Mouse (Mus musculus) stomach, embryonic 14.5 days (tissue): ENCODE data around the gene Imp4. TPM values are rescaled to one million over a fixed set of nuclear protein-coding genes. Genes with fewer than 3 reads are reported as not detected.

Experiments used
- ATAC-seq: fragments of 200-750 bp; cut with Nextera tagmentation; 2 replicates; pipeline ENCODE4 v1.8.0; 2017; ENCODE audit warnings: low read depth, moderate TSS enrichment; ENCODE audit not compliant: insufficient number of reproducible peaks, insufficient read depth, low FRiP score
- H3K27ac ChIP-seq: fragments of 300-500 bp; sonication (generic); 2 replicates; pipeline ENCODE4 v1.5.1; 2014; ENCODE audit warnings: mild to moderate bottlenecking, low read length, moderate library complexity, mixed read lengths
- H3K27me3 ChIP-seq: fragments of 300-500 bp; sonication (generic); 2 replicates; pipeline ENCODE4 v1.6.1; 2014; ENCODE audit warnings: low read length, control low read depth, mixed read lengths; ENCODE audit not compliant: control insufficient read depth, insufficient read depth
- H3K36me3 ChIP-seq: fragments of 300-500 bp; sonication (generic); 2 replicates; pipeline ENCODE4 v1.6.1; 2014; ENCODE audit warnings: mild to moderate bottlenecking, control low read depth, low read length, moderate library complexity, mixed read lengths; ENCODE audit not compliant: control insufficient read depth, insufficient read depth
- H3K4me1 ChIP-seq: fragments of 300-500 bp; sonication (generic); 2 replicates; pipeline ENCODE4 v1.6.1; 2014; ENCODE audit warnings: low read length, control low read depth, mixed read lengths; ENCODE audit not compliant: control insufficient read depth, insufficient read depth
- H3K4me2 ChIP-seq: fragments of 300-500 bp; sonication (generic); replicated peaks from 2 replicates; pipeline ENCODE4 v1.6.1; 2014; ENCODE audit warnings: low read depth, low read length, control low read depth
- H3K4me3 ChIP-seq: fragments of 300-500 bp; sonication (generic); 2 replicates; pipeline ENCODE4 v1.5.1; 2014; ENCODE audit warnings: low read depth, low read length, control low read depth
- H3K9ac ChIP-seq: fragments of 300-500 bp; sonication (generic); replicated peaks from 2 replicates; pipeline ENCODE4 v1.6.1; 2014; ENCODE audit warnings: low read depth, mild to moderate bottlenecking, control low read depth, low read length, moderate library complexity, mixed read lengths
- H3K9me3 ChIP-seq: fragments of 300-500 bp; sonication (generic); 2 replicates; pipeline ENCODE4 v1.6.1; 2016; ENCODE audit warnings: low read depth, low read length, control low read depth; ENCODE audit not compliant: control insufficient read depth
- WGBS: fragments of 180-500 bp; shearing (Covaris S2); extraction: QIAGEN DNeasy Blood & Tissue Kit; methylation state at CpG from one replicate; pipeline ENCODE4 v1.1.7; 2014; 5-methylcytosine and 5-hydroxymethylcytosine counted together
- microRNA-seq: library from miRNA; unstranded; fragments of <30 nt; microRNA quantifications from one replicate; pipeline ENCODE4, GENCODE M21; 2016
- polyA plus RNA-seq: library from polyadenylated mRNA; unstranded; fragments of >200 nt; fragmentation: Nextera tagmentation; extraction: Ambion mirVana; gene quantifications from 2 replicates; pipeline ENCODE4 v1.2.1, GENCODE M21; 2014

Gene Imp4
- polyA plus RNA-seq, 1 experiment from 2014 or later, result 83.4 TPM

- no peaks in the 10 kb centered on the region for H3K27me3 ChIP-seq
- peak; percentile 28; the same call in 1 of the 2 replicates for ATAC-seq
- H3K4me2 ChIP-seq, result peak overlapping the region; percentile 39
- no peaks in the 10 kb centered on the region for H3K9me3 ChIP-seq
- no peaks in the 10 kb centered on the region for H3K36me3 ChIP-seq
- peak overlapping the region; percentile 8; the same call in 1 of the 2 replicates for H3K4me3 ChIP-seq
- H3K9ac ChIP-seq, result no peak overlapping the region
- no peak overlapping the region for H3K27ac ChIP-seq
- no peaks in the 10 kb centered on the region for H3K4me1 ChIP-seq
- 5% methylated on average over 25 of the region's 25 CpGs for WGBS
These were observed 46.0 kb downstream of the Imp4 start for GRCm38 (mm10) chr1:34485461-34486188.

GRCm38 (mm10) chr1:34487383-34487782 lies 47.7 kb downstream of the Imp4 start:
- WGBS, result 94% methylated on average over 3 of the region's 3 CpGs

GRCm38 (mm10) chr1:34489852-34490541 lies 50.3 kb downstream of the Imp4 start:
- H3K36me3 ChIP-seq, result no peaks in the 10 kb centered on the region
- no peak overlapping the region for H3K4me2 ChIP-seq
- 81% methylated on average over 6 of the region's 6 CpGs for WGBS
- no peaks in the 10 kb centered on the region for H3K4me1 ChIP-seq
- H3K27me3 ChIP-seq, result no peaks in the 10 kb centered on the region
- H3K27ac ChIP-seq, result no peak overlapping the region
- no peak overlapping the region for H3K9ac ChIP-seq
- H3K4me3 ChIP-seq, result no peak overlapping the region
- ATAC-seq, result no peak
- no peaks in the 10 kb centered on the region for H3K9me3 ChIP-seq

More at GRCm38 (mm10) chr1:34487383-34487782, 47.7 kb downstream of the Imp4 start:
- no peak overlapping the region for H3K9ac ChIP-seq
- no peaks in the 10 kb centered on the region for H3K4me1 ChIP-seq
- H3K27me3 ChIP-seq, result no peaks in the 10 kb centered on the region
- no peaks in the 10 kb centered on the region for H3K9me3 ChIP-seq
- H3K4me2 ChIP-seq, result no peak overlapping the region
- ATAC-seq, result no peak
- no peak overlapping the region for H3K4me3 ChIP-seq
- H3K27ac ChIP-seq, result no peak overlapping the region
- H3K36me3 ChIP-seq, result no peaks in the 10 kb centered on the region

GRCm38 (mm10) chr1:34491480-34491879 lies 51.8 kb downstream of the Imp4 start:
- no peak overlapping the region for H3K9ac ChIP-seq
- H3K9me3 ChIP-seq, result no peaks in the 10 kb centered on the region
- H3K27ac ChIP-seq, result no peak overlapping the region
- WGBS, result 78% methylated on average over 4 of the region's 4 CpGs
- H3K4me1 ChIP-seq, result no peaks in the 10 kb centered on the region
- H3K27me3 ChIP-seq, result no peaks in the 10 kb centered on the region
- H3K4me2 ChIP-seq, result no peak overlapping the region
- ATAC-seq, result no peak
- no peak overlapping the region for H3K4me3 ChIP-seq
- H3K36me3 ChIP-seq, result no peaks in the 10 kb centered on the region

Small RNA genes within 50 kb of the gene (microRNA-seq; reads per million reads assigned to microRNA genes)
- gene Mir5103, result 4.7 reads per million, percentile 12 among the genes with 10 or more reads in this experiment

Other genes starting within 250 kb of the Imp4 start
- gene Ccdc115, start 179 bp upstream of the Imp4 start, polyA plus RNA-seq, result 50.4 TPM in 2 replicates
- 18.7 and 19.2 TPM in 2 replicates for gene Ptpn18, start 19.9 kb downstream of the Imp4 start, polyA plus RNA-seq
- not detected in 2 replicates for gene Prss39, start 58.6 kb downstream of the Imp4 start, polyA plus RNA-seq
- 1.3 and 2.3 TPM in 2 replicates for gene Cfc1, start 95.8 kb downstream of the Imp4 start, polyA plus RNA-seq
- gene Prss40, start 121.1 kb downstream of the Imp4 start, polyA plus RNA-seq, result not detected in 2 replicates
- gene Amer3, start 139.8 kb downstream of the Imp4 start, polyA plus RNA-seq, result 0.60 and 1.2 TPM in 2 replicates